Mouse (Mus musculus) yolk sac, embryonic 10.5 days (tissue): ENCODE data around the gene Gpr158.
"Not testable (repeated sequence)": the region's sequence is repeated elsewhere in the genome, so short reads cannot be mapped to it uniquely, and the experiment has no call there.

Experiments used
- DNase-seq: peaks from one replicate; pipeline ENCODE4 v3.0.0-alpha.2; 2017; ENCODE audit warnings: low spot score

Gpr158 gene

GRCm38 (mm10) chr2:21367345-21368111 is at the start of gene Gpr158:
Gpr158 (plus strand) TSS chr2:21367542.
- peak; percentile 74 for DNase-seq

GRCm38 (mm10) chr2:21343821-21344220 is 23.5 kb upstream of the Gpr158 start:
- no peak for DNase-seq

GRCm38 (mm10) chr2:21368351-21369170 is 1.2 kb downstream of the Gpr158 start:
- peak; percentile 20 for DNase-seq

GRCm38 (mm10) chr2:21369171-21369485 is 1.8 kb downstream of the Gpr158 start:
- DNase-seq, result no peak

- DNase-seq, result no peak
Observed at GRCm38 (mm10) chr2:21369556-21369955, 2.2 kb downstream of the Gpr158 start.

- DNase-seq, result no peak
Observed at GRCm38 (mm10) chr2:21379516-21379915, 12.2 kb downstream of the Gpr158 start.

GRCm38 (mm10) chr2:21392727-21393126 is 25.4 kb downstream of the Gpr158 start:
- no peak for DNase-seq

GRCm38 (mm10) chr2:21397347-21397746 is 30.0 kb downstream of the Gpr158 start:
- DNase-seq, result no peak

- DNase-seq, result no peak
Observed at GRCm38 (mm10) chr2:21399657-21400056, 32.3 kb downstream of the Gpr158 start.

GRCm38 (mm10) chr2:21405617-21406016 is 38.3 kb downstream of the Gpr158 start:
- no peak for DNase-seq

GRCm38 (mm10) chr2:21407443-21407985 is 40.2 kb downstream of the Gpr158 start:
- no peak for DNase-seq

- no peak for DNase-seq
Observed at GRCm38 (mm10) chr2:21408821-21409220, 41.5 kb downstream of the Gpr158 start.

GRCm38 (mm10) chr2:21430288-21430687 is 62.9 kb downstream of the Gpr158 start:
- DNase-seq, result no peak

GRCm38 (mm10) chr2:21431182-21431581 is 63.8 kb downstream of the Gpr158 start:
- no peak for DNase-seq

GRCm38 (mm10) chr2:21439626-21440025 is 72.3 kb downstream of the Gpr158 start:
- no peak for DNase-seq

GRCm38 (mm10) chr2:21460606-21461005 is 93.3 kb downstream of the Gpr158 start:
- DNase-seq, result not testable (repeated sequence)

GRCm38 (mm10) chr2:21474957-21475356 is 107.6 kb downstream of the Gpr158 start:
- no peak for DNase-seq

- DNase-seq, result no peak
Observed at GRCm38 (mm10) chr2:21496881-21497280, 129.5 kb downstream of the Gpr158 start.

- DNase-seq, result no peak
Observed at GRCm38 (mm10) chr2:21497965-21498364, 130.6 kb downstream of the Gpr158 start.

- no peak for DNase-seq
Observed at GRCm38 (mm10) chr2:21499399-21499798, 132.1 kb downstream of the Gpr158 start.

- DNase-seq, result no peak
Observed at GRCm38 (mm10) chr2:21507449-21507848, 140.1 kb downstream of the Gpr158 start.

- DNase-seq, result no peak
Observed at GRCm38 (mm10) chr2:21530750-21531149, 163.4 kb downstream of the Gpr158 start.

- DNase-seq, result no peak
Observed at GRCm38 (mm10) chr2:21619180-21619579, 251.8 kb downstream of the Gpr158 start.
